Mouse (Mus musculus) frontal cortex, postnatal 36 days (tissue): Measurements from ENCODE around the gene Nog.

Experiments used
- DNase-seq, 2 experiments: peaks; one replicate each; pipeline ENCODE4 v3.0.0; 2022; ENCODE audit warnings: low spot score in 2 of 2

Gene Nog

DNA sequence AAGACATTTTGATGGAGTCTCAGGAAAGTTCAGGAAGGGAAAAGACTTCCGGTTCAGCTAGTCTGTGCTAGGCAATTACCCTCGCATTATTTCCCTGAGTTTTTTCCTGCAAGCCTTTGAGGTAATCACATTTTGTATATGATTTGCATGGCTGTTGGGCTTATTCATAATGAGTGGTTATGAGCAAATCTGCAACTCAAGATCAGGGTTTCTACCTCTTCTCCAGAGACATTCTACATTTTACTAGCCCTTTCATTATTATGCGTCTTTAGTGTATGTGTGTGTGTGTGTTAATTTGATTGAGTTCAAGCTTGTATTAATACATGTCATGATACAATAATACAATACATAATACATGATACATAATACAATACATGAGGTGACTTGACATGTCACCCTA lies 34.6 kb downstream of the Nog start:
- DNase-seq: no peak

DNA sequence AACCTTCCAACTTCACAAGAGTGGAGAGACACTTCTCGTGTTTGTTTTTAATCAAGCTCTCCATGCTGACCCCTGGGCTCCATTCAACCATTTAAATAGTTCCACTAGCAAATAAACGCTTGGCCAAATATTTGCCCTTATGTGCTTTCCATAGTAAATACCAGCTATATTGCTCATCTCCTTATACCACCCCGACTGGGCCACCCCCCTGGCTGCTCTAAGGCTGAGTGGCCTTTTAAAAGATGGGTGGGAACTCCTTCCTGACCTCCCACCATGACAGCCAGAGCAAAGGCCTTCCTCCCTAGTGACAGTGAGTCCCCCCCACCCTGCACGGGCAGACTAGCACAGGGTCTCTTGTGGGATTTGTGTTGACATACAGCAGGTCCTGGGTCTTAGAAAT lies 37.1 kb downstream of the Nog start:
- DNase-seq: no peak

DNA sequence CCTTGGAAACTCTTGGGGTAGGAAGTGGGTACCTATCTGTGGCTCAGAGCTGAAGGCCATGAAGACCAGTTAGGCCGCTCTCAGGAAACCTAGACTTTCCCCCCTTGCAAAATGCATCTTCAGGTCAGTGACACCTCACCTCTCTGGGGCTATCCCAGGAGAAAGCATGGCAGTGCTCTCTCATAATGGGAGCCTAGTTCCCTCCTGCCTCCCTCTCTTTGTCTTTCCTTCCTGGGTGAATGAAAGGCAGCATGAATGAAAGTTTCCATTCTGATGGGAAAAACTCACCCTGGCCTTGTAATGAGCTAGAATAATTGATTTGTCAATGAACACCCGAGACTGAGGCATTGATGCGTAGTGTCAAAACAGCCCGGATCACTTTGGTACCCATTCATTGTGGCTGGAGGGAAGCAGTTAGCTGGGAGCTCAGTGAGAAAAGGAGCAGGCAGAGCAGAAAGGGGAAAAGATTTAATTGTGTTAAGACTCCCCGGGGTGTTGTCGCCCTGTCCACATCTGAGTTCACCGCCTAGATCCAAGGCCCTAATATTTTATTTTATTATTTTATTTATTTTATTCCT lies 42.7 kb downstream of the Nog start:
- DNase-seq: no peak

DNA sequence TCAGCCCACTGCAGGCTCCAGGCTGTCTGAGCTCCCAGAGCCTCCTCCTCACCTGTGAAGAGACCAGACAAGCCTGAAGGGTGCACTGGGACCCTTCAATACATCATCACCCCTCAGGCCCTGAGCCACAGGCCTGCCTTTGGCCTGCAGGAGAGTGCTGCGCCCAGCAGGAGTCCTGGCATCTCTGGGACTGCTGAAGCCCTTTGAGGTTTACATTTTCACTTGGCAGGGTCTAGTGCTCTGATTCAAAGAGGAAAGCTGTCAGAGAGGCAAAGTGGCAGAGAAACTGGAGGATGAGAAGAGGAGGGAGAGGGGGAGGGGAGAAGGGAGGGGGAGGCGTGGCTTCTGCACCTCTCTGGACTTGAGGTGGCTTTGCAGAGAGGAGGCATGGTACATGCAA lies 44.2 kb downstream of the Nog start:
- no peak for DNase-seq

DNA sequence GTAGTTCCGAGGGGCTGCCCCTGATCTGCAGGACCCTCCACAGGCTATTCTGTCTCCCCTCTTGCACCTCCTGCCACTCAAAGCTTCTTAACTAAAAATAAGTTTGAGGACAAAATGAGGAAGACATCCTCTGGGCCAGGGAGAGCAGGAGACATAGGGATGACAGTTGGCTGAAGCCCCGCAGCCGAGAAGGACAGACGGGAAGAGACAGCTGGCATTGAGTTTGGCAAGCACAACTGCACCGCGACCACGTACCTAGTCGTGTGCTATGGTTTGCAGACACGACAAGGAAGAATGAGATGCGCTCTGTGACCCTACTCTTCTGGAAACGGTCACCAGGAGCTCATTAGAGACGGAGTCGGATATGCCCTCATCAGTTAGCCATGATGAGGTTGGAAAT lies 48.2 kb downstream of the Nog start:
- DNase-seq: no peak
